Mouse (Mus musculus) ovary, postnatal 14 days (tissue): ENCODE results near the gene Keg1.

ENCODE experiments used
- DNase-seq: peaks from one replicate; pipeline ENCODE4 v3.0.0; 2022; ENCODE audit warnings: low spot score

Keg1 gene

DNA sequence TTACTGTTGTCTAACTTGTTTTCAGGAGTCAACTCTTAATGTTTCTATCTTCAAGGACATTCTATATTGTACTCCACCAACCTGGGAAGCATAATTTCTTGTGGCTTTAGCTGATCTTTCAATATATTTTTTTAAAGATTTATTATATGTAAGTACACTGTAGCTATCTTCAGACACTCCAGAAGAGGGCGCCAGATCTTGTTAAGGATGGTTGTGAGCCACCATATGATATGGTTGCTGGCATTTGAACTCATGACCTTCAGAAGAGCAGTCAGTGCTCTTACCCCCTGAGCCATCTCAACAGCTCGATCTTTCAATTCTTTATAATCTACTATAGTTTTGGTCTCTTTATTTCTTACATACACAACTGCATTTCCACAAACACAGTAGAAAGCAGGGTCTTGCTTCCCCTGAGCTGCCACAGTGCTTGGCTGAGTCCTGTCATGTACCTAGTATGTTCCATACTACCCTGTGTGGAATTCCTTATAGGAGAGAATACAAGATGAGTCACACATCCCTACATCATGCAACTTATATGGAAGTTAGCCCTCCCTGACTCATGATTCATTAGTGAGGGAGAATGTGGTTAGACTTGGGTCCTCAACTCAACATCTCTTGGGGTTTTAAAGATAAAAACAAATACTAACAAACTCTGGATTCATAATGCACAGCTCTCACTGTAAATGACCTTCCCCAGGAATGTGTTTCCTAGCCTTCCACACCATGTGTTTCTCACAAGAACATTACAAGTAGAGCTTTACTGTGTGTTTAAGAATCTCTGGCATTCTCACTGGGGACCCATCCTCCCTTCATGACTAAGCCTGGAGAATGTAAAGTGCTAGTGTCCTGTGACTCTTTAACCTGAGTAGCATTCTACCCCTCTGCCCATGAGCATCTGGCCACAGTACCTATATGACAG, 66.9 kb downstream of the Keg1 start:
- DNase-seq: no peak

DNA sequence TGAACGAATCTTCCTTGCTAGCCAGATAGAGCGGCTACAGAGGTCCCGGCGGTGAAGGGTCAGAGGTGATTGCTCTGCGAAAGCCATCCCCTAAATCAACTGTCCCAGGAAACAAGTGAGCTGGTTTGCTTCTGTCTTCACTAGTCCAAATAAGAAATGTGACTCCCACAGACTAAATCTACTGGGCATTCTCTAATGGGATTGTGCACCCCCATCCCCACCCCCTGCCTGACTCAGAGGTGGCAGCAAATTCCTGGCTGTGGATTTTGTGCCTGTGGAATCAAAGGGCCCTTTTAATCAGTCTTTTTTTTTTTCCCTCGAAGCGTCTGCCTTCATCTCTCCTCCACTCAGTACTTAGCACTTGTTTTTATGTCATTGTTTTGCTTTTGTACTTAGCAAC, 69.7 kb downstream of the Keg1 start, which contains the start of gene Cntf:
TSS of gene Cntf (minus strand) at position 325 of the 400 bp plus-strand sequence.
- DNase-seq: no peak
